Mouse (Mus musculus): ENCODE data around the gene Cfap44. TPM values are rescaled to one million over a fixed set of nuclear protein-coding genes. Genes with fewer than 3 reads are reported as not detected.

Cfap44 gene
- polyA plus RNA-seq (2015; fragmentation: Nextera tagmentation; extraction: Ambion mirVana): 0.98 and 1.2 TPM in 2 replicates

- peak within 1 kb of the TSS; percentile 64 for H3K4me2 ChIP-seq
- peaks cover 6% of the 10 kb centered on the region; the same call in 1 of the 2 replicates for H3K36me3 ChIP-seq
- H3K9me3 ChIP-seq: peaks cover 6% of the 10 kb centered on the region; the same call in 1 of the 2 replicates
- no peak within 1 kb of the TSS for H3K27ac ChIP-seq
- no peaks in the 10 kb centered on the region for H3K27me3 ChIP-seq
- H3K4me1 ChIP-seq: peaks cover 10% of the 10 kb centered on the region
- peak; percentile 80 for ATAC-seq (ENCODE audit: insufficient number of reproducible peaks, insufficient read depth, low FRiP score, low TSS enrichment, low read depth)
- 1% methylated on average over 17 of the region's 17 CpGs for WGBS
- H3K9ac ChIP-seq: peak within 1 kb of the TSS; percentile 44
- peak within 1 kb of the TSS; percentile 35 for H3K4me3 ChIP-seq
Observed at GRCm38 (mm10) chr16:44394577-44395243, at the start of gene Cfap44. Gene Cfap44 (plus strand): TSS chr16:44394796.

- Histone ChIP-seq H3K4me3 (peak within 1 kb of the TSS; percentile 81), H3K4me2 (peak within 1 kb of the TSS; percentile 71), H3K36me3 (no peaks in the 10 kb centered on the region), H3K27ac (peak within 1 kb of the TSS; percentile 95), H3K4me1 (peaks cover 12% of the 10 kb centered on the region), H3K9me3 (no peaks in the 10 kb centered on the region), H3K27me3 (no peaks in the 10 kb centered on the region), H3K9ac (peak within 1 kb of the TSS; percentile 83)
- peak; percentile 97 for ATAC-seq (ENCODE audit: insufficient number of reproducible peaks, insufficient read depth, low FRiP score, low TSS enrichment, low read depth)
- under 1% methylated on average over 66 of the region's 67 CpGs for WGBS
Observed at GRCm38 (mm10) chr16:44347071-44347901, 47.3 kb upstream of the Cfap44 start, which contains the start of gene Spice1. Gene Spice1 (plus strand): TSS chr16:44347121.

GRCm38 (mm10) chr16:44349801-44350397, 44.7 kb upstream of the Cfap44 start:
- Histone ChIP-seq H3K27ac (no peak overlapping the region), H3K4me3 (no peak overlapping the region), H3K9ac (no peak overlapping the region), H3K4me2 (no peak overlapping the region), H3K27me3 (no peaks in the 10 kb centered on the region), H3K9me3 (no peaks in the 10 kb centered on the region), H3K36me3 (no peaks in the 10 kb centered on the region), H3K4me1 (peaks cover 12% of the 10 kb centered on the region)
- WGBS: 87% methylated on average over 4 of the region's 4 CpGs
- no peak for ATAC-seq (ENCODE audit: insufficient number of reproducible peaks, insufficient read depth, low FRiP score, low TSS enrichment, low read depth)

GRCm38 (mm10) chr16:44356291-44356690, 38.3 kb upstream of the Cfap44 start:
- Histone ChIP-seq H3K9ac (no peak overlapping the region), H3K4me2 (no peak overlapping the region), H3K9me3 (no peaks in the 10 kb centered on the region), H3K27ac (no peak overlapping the region), H3K36me3 (peaks cover 11% of the 10 kb centered on the region), H3K4me1 (no peaks in the 10 kb centered on the region), H3K4me3 (no peak overlapping the region), H3K27me3 (no peaks in the 10 kb centered on the region)
- no peak for ATAC-seq (ENCODE audit: insufficient number of reproducible peaks, insufficient read depth, low FRiP score, low TSS enrichment, low read depth)
- 74% methylated on average over 7 of the region's 7 CpGs for WGBS

- H3K4me2 ChIP-seq: no peak overlapping the region
- no peaks in the 10 kb centered on the region for H3K4me1 ChIP-seq
- no peak overlapping the region for H3K27ac ChIP-seq
- peaks cover 19% of the 10 kb centered on the region for H3K36me3 ChIP-seq
- WGBS: 74% methylated on average over 4 of the region's 4 CpGs
- no peak overlapping the region for H3K9ac ChIP-seq
- no peaks in the 10 kb centered on the region for H3K27me3 ChIP-seq
- H3K4me3 ChIP-seq: no peak overlapping the region
- no peak for ATAC-seq (ENCODE audit: insufficient number of reproducible peaks, insufficient read depth, low FRiP score, low TSS enrichment, low read depth)
- no peaks in the 10 kb centered on the region for H3K9me3 ChIP-seq
Observed at GRCm38 (mm10) chr16:44357571-44358268, 36.9 kb upstream of the Cfap44 start.

GRCm38 (mm10) chr16:44361921-44362890, 32.4 kb upstream of the Cfap44 start:
- Histone ChIP-seq H3K36me3 (peaks cover 27% of the 10 kb centered on the region), H3K4me1 (no peaks in the 10 kb centered on the region), H3K4me2 (no peak overlapping the region), H3K9me3 (no peaks in the 10 kb centered on the region), H3K9ac (no peak overlapping the region), H3K27ac (no peak overlapping the region), H3K4me3 (no peak overlapping the region), H3K27me3 (no peaks in the 10 kb centered on the region)
- ATAC-seq (ENCODE audit: insufficient number of reproducible peaks, insufficient read depth, low FRiP score, low TSS enrichment, low read depth): no peak
- 85% methylated on average over 10 of the region's 10 CpGs for WGBS

- no peaks in the 10 kb centered on the region for H3K9me3 ChIP-seq
- H3K36me3 ChIP-seq: peaks cover 33% of the 10 kb centered on the region
- 87% methylated on average over 7 of the region's 7 CpGs for WGBS
- H3K27ac ChIP-seq: no peak overlapping the region
- H3K4me2 ChIP-seq: no peak overlapping the region
- no peak for ATAC-seq (ENCODE audit: insufficient number of reproducible peaks, insufficient read depth, low FRiP score, low TSS enrichment, low read depth)
- no peaks in the 10 kb centered on the region for H3K4me1 ChIP-seq
- H3K9ac ChIP-seq: no peak overlapping the region
- no peaks in the 10 kb centered on the region for H3K27me3 ChIP-seq
- H3K4me3 ChIP-seq: no peak overlapping the region
Observed at GRCm38 (mm10) chr16:44365522-44365921, 29.1 kb upstream of the Cfap44 start.

- no peak overlapping the region for H3K27ac ChIP-seq
- H3K36me3 ChIP-seq: peaks cover 51% of the 10 kb centered on the region
- H3K9ac ChIP-seq: no peak overlapping the region
- no peak overlapping the region for H3K4me2 ChIP-seq
- H3K27me3 ChIP-seq: no peaks in the 10 kb centered on the region
- H3K9me3 ChIP-seq: no peaks in the 10 kb centered on the region
- H3K4me1 ChIP-seq: peaks cover 2% of the 10 kb centered on the region; the same call in 1 of the 2 replicates
- no peak overlapping the region for H3K4me3 ChIP-seq
- 85% methylated on average over 4 of the region's 4 CpGs for WGBS
- ATAC-seq (ENCODE audit: insufficient number of reproducible peaks, insufficient read depth, low FRiP score, low TSS enrichment, low read depth): no peak
Observed at GRCm38 (mm10) chr16:44375459-44375858, 19.1 kb upstream of the Cfap44 start.

GRCm38 (mm10) chr16:44380006-44380405, 14.6 kb upstream of the Cfap44 start:
- no peak overlapping the region for H3K4me2 ChIP-seq

GRCm38 (mm10) chr16:44381578-44381977, 13.0 kb upstream of the Cfap44 start:
- H3K4me1 ChIP-seq: peaks cover 12% of the 10 kb centered on the region; the same call in 1 of the 2 replicates
- ATAC-seq (ENCODE audit: insufficient number of reproducible peaks, insufficient read depth, low FRiP score, low TSS enrichment, low read depth): no peak
- no peak overlapping the region for H3K9ac ChIP-seq
- peaks cover 38% of the 10 kb centered on the region for H3K36me3 ChIP-seq
- H3K4me2 ChIP-seq: no peak overlapping the region
- H3K9me3 ChIP-seq: no peaks in the 10 kb centered on the region
- H3K27me3 ChIP-seq: no peaks in the 10 kb centered on the region
- H3K4me3 ChIP-seq: no peak overlapping the region
- 26% methylated on average over 5 of the region's 5 CpGs for WGBS
- H3K27ac ChIP-seq: no peak overlapping the region

More at GRCm38 (mm10) chr16:44380006-44380405, 14.6 kb upstream of the Cfap44 start:
- no peak overlapping the region for H3K4me3 ChIP-seq
- H3K36me3 ChIP-seq: peaks cover 32% of the 10 kb centered on the region
- no peaks in the 10 kb centered on the region for H3K27me3 ChIP-seq
- peaks cover 12% of the 10 kb centered on the region; the same call in 1 of the 2 replicates for H3K4me1 ChIP-seq
- 58% methylated on average over 4 of the region's 4 CpGs for WGBS
- H3K27ac ChIP-seq: no peak overlapping the region
- no peak overlapping the region for H3K9ac ChIP-seq
- no peak for ATAC-seq (ENCODE audit: insufficient number of reproducible peaks, insufficient read depth, low FRiP score, low TSS enrichment, low read depth)
- no peaks in the 10 kb centered on the region for H3K9me3 ChIP-seq
